Mouse (Mus musculus): Measurements from ENCODE around the gene Asap3. TPM values are rescaled to one million over a fixed set of nuclear protein-coding genes. Genes with fewer than 3 reads are reported as not detected.

Gene Asap3
- polyA plus RNA-seq, 1 experiment from 2014 or later, result 2.6 TPM

- no peak overlapping the region for H3K27ac ChIP-seq
- H3K9ac ChIP-seq, result no peak overlapping the region
- no peak overlapping the region for H3K4me2 ChIP-seq
- peaks cover 15% of the 10 kb centered on the region; the same call in 1 of the 2 replicates for H3K36me3 ChIP-seq
- H3K4me1 ChIP-seq (replicated peaks), result peaks cover 16% of the 10 kb centered on the region
- WGBS, result 82% methylated on average over 8 of the region's 8 CpGs
- no peak for ATAC-seq (replicated peaks; ENCODE audit: insufficient number of reproducible peaks, insufficient read depth, low FRiP score, low read depth)
- H3K27me3 ChIP-seq, result no peaks in the 10 kb centered on the region
- no peak overlapping the region for H3K4me3 ChIP-seq
- H3K9me3 ChIP-seq (replicated peaks), result no peaks in the 10 kb centered on the region
These were observed 19.9 kb upstream of the Asap3 start for GRCm38 (mm10) chr4:136186315-136186714.

- no peak overlapping the region for H3K9ac ChIP-seq
- no peak overlapping the region for H3K27ac ChIP-seq
- no peaks in the 10 kb centered on the region for H3K27me3 ChIP-seq
- H3K4me2 ChIP-seq, result no peak overlapping the region
- no peak for ATAC-seq (replicated peaks; ENCODE audit: insufficient number of reproducible peaks, insufficient read depth, low FRiP score, low read depth)
- no peak overlapping the region for H3K4me3 ChIP-seq
- WGBS, result 82% methylated on average over 23 of the region's 23 CpGs
- peaks cover 19% of the 10 kb centered on the region for H3K4me1 ChIP-seq (replicated peaks)
- peaks cover 17% of the 10 kb centered on the region; the same call in 1 of the 2 replicates for H3K36me3 ChIP-seq
- H3K9me3 ChIP-seq (replicated peaks), result no peaks in the 10 kb centered on the region
These were observed 19.3 kb upstream of the Asap3 start for GRCm38 (mm10) chr4:136186739-136187472.

GRCm38 (mm10) chr4:136188973-136189737 lies 17.0 kb upstream of the Asap3 start:
- H3K4me3 ChIP-seq, result no peak overlapping the region
- H3K36me3 ChIP-seq, result peaks cover 17% of the 10 kb centered on the region; the same call in 1 of the 2 replicates
- H3K9me3 ChIP-seq (replicated peaks), result no peaks in the 10 kb centered on the region
- H3K4me2 ChIP-seq, result no peak overlapping the region
- H3K27me3 ChIP-seq, result no peaks in the 10 kb centered on the region
- H3K9ac ChIP-seq, result no peak overlapping the region
- ATAC-seq (replicated peaks; ENCODE audit: insufficient number of reproducible peaks, insufficient read depth, low FRiP score, low read depth), result no peak
- no peak overlapping the region for H3K27ac ChIP-seq
- peaks cover 26% of the 10 kb centered on the region for H3K4me1 ChIP-seq (replicated peaks)
- 81% methylated on average over 6 of the region's 6 CpGs for WGBS

GRCm38 (mm10) chr4:136189912-136190311 lies 16.3 kb upstream of the Asap3 start:
- WGBS, result 66% methylated on average over 8 of the region's 8 CpGs
- Histone ChIP-seq H3K4me1 (replicated peaks) (peaks cover 29% of the 10 kb centered on the region), H3K27ac (no peak overlapping the region), H3K4me3 (no peak overlapping the region), H3K9ac (no peak overlapping the region), H3K36me3 (peaks cover 17% of the 10 kb centered on the region; the same call in 1 of the 2 replicates), H3K9me3 (replicated peaks) (no peaks in the 10 kb centered on the region), H3K4me2 (no peak overlapping the region), H3K27me3 (no peaks in the 10 kb centered on the region)
- ATAC-seq (replicated peaks; ENCODE audit: insufficient number of reproducible peaks, insufficient read depth, low FRiP score, low read depth), result no peak

GRCm38 (mm10) chr4:136193571-136193970 lies 12.6 kb upstream of the Asap3 start:
- H3K9me3 ChIP-seq (replicated peaks), result no peaks in the 10 kb centered on the region
- no peak overlapping the region for H3K9ac ChIP-seq
- WGBS, result 64% methylated on average over 3 of the region's 3 CpGs
- no peak overlapping the region for H3K4me3 ChIP-seq
- H3K4me2 ChIP-seq, result no peak overlapping the region
- peaks cover 24% of the 10 kb centered on the region for H3K4me1 ChIP-seq (replicated peaks)
- H3K36me3 ChIP-seq, result 0 out of 2 replicates have a peak, but pooled peaks cover 2% of the 10 kb centered on the region
- H3K27ac ChIP-seq, result no peak overlapping the region
- no peaks in the 10 kb centered on the region for H3K27me3 ChIP-seq
- ATAC-seq (replicated peaks; ENCODE audit: insufficient number of reproducible peaks, insufficient read depth, low FRiP score, low read depth), result no peak

- WGBS, result 26% methylated on average over 7 of the region's 7 CpGs
- Histone ChIP-seq H3K9ac (no peak overlapping the region), H3K4me1 (replicated peaks) (peaks cover 24% of the 10 kb centered on the region), H3K4me2 (no peak overlapping the region), H3K27me3 (no peaks in the 10 kb centered on the region), H3K4me3 (no peak overlapping the region), H3K27ac (no peak overlapping the region), H3K36me3 (0 out of 2 replicates have a peak, but pooled peaks cover 2% of the 10 kb centered on the region), H3K9me3 (replicated peaks) (no peaks in the 10 kb centered on the region)
- ATAC-seq (replicated peaks; ENCODE audit: insufficient number of reproducible peaks, insufficient read depth, low FRiP score, low read depth), result no peak
These were observed 11.1 kb upstream of the Asap3 start for GRCm38 (mm10) chr4:136195029-136195428.

- no peak overlapping the region for H3K4me3 ChIP-seq
- H3K27me3 ChIP-seq, result no peaks in the 10 kb centered on the region; the same call in 1 of the 2 replicates
- 0 out of 2 replicates have a peak, but pooled peaks cover 2% of the 10 kb centered on the region for H3K36me3 ChIP-seq
- 63% methylated on average over 9 of the region's 9 CpGs for WGBS
- H3K9me3 ChIP-seq (replicated peaks), result no peaks in the 10 kb centered on the region
- H3K4me2 ChIP-seq, result no peak overlapping the region
- H3K27ac ChIP-seq, result no peak overlapping the region
- ATAC-seq (replicated peaks; ENCODE audit: insufficient number of reproducible peaks, insufficient read depth, low FRiP score, low read depth), result no peak
- H3K9ac ChIP-seq, result no peak overlapping the region
- peaks cover 24% of the 10 kb centered on the region for H3K4me1 ChIP-seq (replicated peaks)
These were observed 10.5 kb upstream of the Asap3 start for GRCm38 (mm10) chr4:136195629-136196028.

- H3K9me3 ChIP-seq (replicated peaks), result no peaks in the 10 kb centered on the region
- 0 out of 2 replicates have a peak, but pooled peaks cover 2% of the 10 kb centered on the region for H3K36me3 ChIP-seq
- H3K27ac ChIP-seq, result no peak overlapping the region
- H3K27me3 ChIP-seq, result peaks cover 2% of the 10 kb centered on the region; the same call in 1 of the 2 replicates
- H3K4me2 ChIP-seq, result no peak overlapping the region
- peaks cover 18% of the 10 kb centered on the region; the same call in 1 of the 2 replicates for H3K4me1 ChIP-seq (replicated peaks)
- no peak for ATAC-seq (replicated peaks; ENCODE audit: insufficient number of reproducible peaks, insufficient read depth, low FRiP score, low read depth)
- WGBS, result 88% methylated on average over 10 of the region's 10 CpGs
- H3K9ac ChIP-seq, result no peak overlapping the region
- no peak overlapping the region for H3K4me3 ChIP-seq
These were observed 10.0 kb upstream of the Asap3 start for GRCm38 (mm10) chr4:136196201-136196600.

- H3K4me3 ChIP-seq, result no peak overlapping the region
- ATAC-seq (replicated peaks; ENCODE audit: insufficient number of reproducible peaks, insufficient read depth, low FRiP score, low read depth), result no peak
- no peak overlapping the region for H3K27ac ChIP-seq
- 77% methylated on average over 7 of the region's 7 CpGs for WGBS
- no peak overlapping the region for H3K4me2 ChIP-seq
- peaks cover 7% of the 10 kb centered on the region; the same call in 1 of the 2 replicates for H3K4me1 ChIP-seq (replicated peaks)
- H3K27me3 ChIP-seq, result peaks cover 6% of the 10 kb centered on the region; the same call in 1 of the 2 replicates
- H3K9ac ChIP-seq, result no peak overlapping the region
- H3K36me3 ChIP-seq, result no peaks in the 10 kb centered on the region
- no peaks in the 10 kb centered on the region for H3K9me3 ChIP-seq (replicated peaks)
These were observed 7.3 kb upstream of the Asap3 start for GRCm38 (mm10) chr4:136198846-136199245.

- peaks cover 4% of the 10 kb centered on the region; the same call in 1 of the 2 replicates for H3K4me1 ChIP-seq (replicated peaks)
- peaks cover 6% of the 10 kb centered on the region; the same call in 1 of the 2 replicates for H3K27me3 ChIP-seq
- H3K9me3 ChIP-seq (replicated peaks), result no peaks in the 10 kb centered on the region
- 24% methylated on average over 9 of the region's 9 CpGs for WGBS
- ATAC-seq (replicated peaks; ENCODE audit: insufficient number of reproducible peaks, insufficient read depth, low FRiP score, low read depth), result no peak
- H3K9ac ChIP-seq, result no peak overlapping the region
- no peak overlapping the region for H3K4me2 ChIP-seq
- no peak overlapping the region for H3K27ac ChIP-seq
- H3K36me3 ChIP-seq, result no peaks in the 10 kb centered on the region
- no peak overlapping the region for H3K4me3 ChIP-seq
These were observed 6.4 kb upstream of the Asap3 start for GRCm38 (mm10) chr4:136199562-136200292.

GRCm38 (mm10) chr4:136202509-136202908 lies 3.7 kb upstream of the Asap3 start:
- no peak overlapping the region for H3K9ac ChIP-seq
- peaks cover 14% of the 10 kb centered on the region for H3K4me1 ChIP-seq (replicated peaks)
- H3K4me3 ChIP-seq, result no peak overlapping the region
- H3K27ac ChIP-seq, result no peak overlapping the region
- no peaks in the 10 kb centered on the region for H3K36me3 ChIP-seq
- H3K9me3 ChIP-seq (replicated peaks), result no peaks in the 10 kb centered on the region
- peaks cover 6% of the 10 kb centered on the region; the same call in 1 of the 2 replicates for H3K27me3 ChIP-seq
- 8% methylated on average over 9 of the region's 9 CpGs for WGBS
- no peak for ATAC-seq (replicated peaks; ENCODE audit: insufficient number of reproducible peaks, insufficient read depth, low FRiP score, low read depth)
- H3K4me2 ChIP-seq, result no peak overlapping the region

Data from heart, embryonic 15.5 days (tissue).